In genomic region chr4:104443775-104444174, GRCm38 (mm10) we compare ENCODE assay signal across 21 mouse cellular contexts.
DNase-seq lines count a peak whose midpoint lies in the region; ATAC-seq and TF ChIP-seq lines count a peak whose summit lies in the region.
"Had no signal": no experiment of that assay in that cellular context is flagged by ENCODE, and none has a peak within 500 bp of the region (broad histone marks: within the 10 kb centered on the region; RNA-seq: fewer than 3 reads in every experiment).

No protein-coding gene starts in this region.

- no peak overlapping the region for H3K27ac ChIP-seq in hindbrain, embryonic 11.5 days (ENCODE audit: low read depth, low read length)
- H3K27ac ChIP-seq in hindbrain, embryonic 16.5 days (ENCODE audit: low read depth, low read length), result no peak overlapping the region
- H3K27ac ChIP-seq in cerebellum, adult 2 months (ENCODE audit: insufficient read depth, low read length), result peak overlapping the region; percentile 83
- H3K27ac ChIP-seq: forebrain, embryonic 12.5 days; heart, embryonic 13.5 days; kidney, embryonic 15.5 days; limb, embryonic 15.5 days; stomach, embryonic 15.5 days had no signal

- no peak overlapping the region for H3K4me3 ChIP-seq in hindbrain, embryonic 11.5 days (ENCODE audit: low read depth, low read length)
- no peak overlapping the region for H3K4me3 ChIP-seq in hindbrain, embryonic 16.5 days (ENCODE audit: low read length)
- no peak overlapping the region for H3K4me3 ChIP-seq in cerebellum, adult 2 months (replicated peaks; ENCODE audit: insufficient read depth, low read depth, low read length)
- H3K4me3 ChIP-seq: forebrain, embryonic 12.5 days; heart, embryonic 13.5 days; kidney, embryonic 15.5 days; limb, embryonic 15.5 days; myocyte; stomach, embryonic 15.5 days had no signal

- no peak for TF ChIP-seq POLR2A in cerebellum, adult 2 months (IDR thresholded peaks at IDR 0.05; ENCODE audit: borderline replicate concordance, insufficient read depth, low read length)

- H3K4me2 ChIP-seq in hindbrain, embryonic 11.5 days (replicated peaks; ENCODE audit: low read depth, low read length), result no peak overlapping the region
- no peak overlapping the region for H3K4me2 ChIP-seq in hindbrain, embryonic 16.5 days (ENCODE audit: low read length)
- H3K4me2 ChIP-seq: forebrain, embryonic 12.5 days; heart, embryonic 13.5 days; kidney, embryonic 15.5 days; limb, embryonic 15.5 days; stomach, embryonic 15.5 days had no signal

- H3K4me1 ChIP-seq in hindbrain, embryonic 11.5 days (replicated peaks; ENCODE audit: control insufficient read depth, insufficient read depth, low read length), result no peaks in the 10 kb centered on the region
- peaks cover 10% of the 10 kb centered on the region for H3K4me1 ChIP-seq in hindbrain, embryonic 16.5 days (ENCODE audit: control insufficient read depth, insufficient read depth, low read depth, low read length)
- peaks cover 52% of the 10 kb centered on the region for H3K4me1 ChIP-seq in cerebellum, adult 2 months (ENCODE audit: control insufficient read depth, insufficient read depth, low read length)
- H3K4me1 ChIP-seq: kidney, embryonic 15.5 days; limb, embryonic 15.5 days; stomach, embryonic 15.5 days had no signal

- H3K9me3 ChIP-seq in hindbrain, embryonic 11.5 days (ENCODE audit: control insufficient read depth, low read length), result no peaks in the 10 kb centered on the region
- H3K9me3 ChIP-seq in hindbrain, embryonic 16.5 days (ENCODE audit: control insufficient read depth, low read length), result no peaks in the 10 kb centered on the region
- H3K9me3 ChIP-seq: forebrain, embryonic 12.5 days; heart, embryonic 13.5 days; kidney, embryonic 15.5 days; limb, embryonic 15.5 days; stomach, embryonic 15.5 days had no signal

- peak; percentile 51; the same call in 1 of the 2 replicates for TF ChIP-seq CTCF in cerebellum, adult 2 months (IDR thresholded peaks at IDR 0.05; ENCODE audit: borderline replicate concordance, insufficient read depth, low read depth, low read length)

- 46% methylated on average over 8 of the region's 8 CpGs for WGBS in hindbrain, embryonic 11.5 days
- 45% methylated on average over 8 of the region's 8 CpGs for WGBS in hindbrain, embryonic 16.5 days
- WGBS in cerebellum, adult 2 months, result 4% methylated on average over 8 of the region's 8 CpGs

- H3K9ac ChIP-seq in hindbrain, embryonic 11.5 days (ENCODE audit: low read depth, low read length), result no peak overlapping the region
- no peak overlapping the region for H3K9ac ChIP-seq in hindbrain, embryonic 16.5 days (ENCODE audit: low read depth, low read length)
- H3K9ac ChIP-seq: forebrain, embryonic 12.5 days; heart, embryonic 13.5 days; kidney, embryonic 15.5 days; limb, embryonic 15.5 days; stomach, embryonic 15.5 days had no signal

- peak; percentile 11 for DNase-seq in hindbrain, embryonic 11.5 days (ENCODE audit: low spot score)
- DNase-seq in brain, adult 2 months (ENCODE audit: low read depth, low spot score), result peak; percentile 80
- peak; percentile 75 to 82 for DNase-seq in cerebellum, adult 2 months
- DNase-seq in cerebellum, postnatal 36 days, result peak; percentile 62 to 66
- DNase-seq in liver, result no peak
- no peak for DNase-seq in lung, postnatal 36 days
- no peak for DNase-seq in left cerebral cortex, adult 18-20 months (ENCODE audit: low spot score in 2 of 2)
- DNase-seq: gastrocnemius, postnatal 10 days; heart, adult 11 months; lung, postnatal 10 days; right cerebral cortex, postnatal 25 days; thymus, adult 18-20 months; thymus, postnatal 4 days had no signal

- no peaks in the 10 kb centered on the region for H3K36me3 ChIP-seq in hindbrain, embryonic 11.5 days (ENCODE audit: control insufficient read depth, insufficient read depth, low read length)
- no peaks in the 10 kb centered on the region for H3K36me3 ChIP-seq in hindbrain, embryonic 16.5 days (ENCODE audit: control insufficient read depth, insufficient read depth, low read length)
- H3K36me3 ChIP-seq: forebrain, embryonic 12.5 days; heart, embryonic 13.5 days; kidney, embryonic 15.5 days; limb, embryonic 15.5 days; stomach, embryonic 15.5 days had no signal

- ATAC-seq in hindbrain, embryonic 11.5 days (ENCODE audit: low FRiP score), result no peak
- ATAC-seq in hindbrain, embryonic 16.5 days, result no peak
- ATAC-seq: inflammation-experienced regulatory T-cells, adult 6 months had no signal

- H3K27me3 ChIP-seq in hindbrain, embryonic 11.5 days (ENCODE audit: control insufficient read depth, insufficient read depth, low read length), result no peaks in the 10 kb centered on the region
- no peaks in the 10 kb centered on the region for H3K27me3 ChIP-seq in hindbrain, embryonic 16.5 days (replicated peaks; ENCODE audit: control insufficient read depth, insufficient read depth, low read length)
- no peaks in the 10 kb centered on the region for H3K27me3 ChIP-seq in cerebellum, adult 2 months (ENCODE audit: control insufficient read depth, insufficient read depth, low read length)
- H3K27me3 ChIP-seq: forebrain, embryonic 12.5 days; limb, embryonic 15.5 days; stomach, embryonic 15.5 days had no signal

Comparison
In these comparisons a context has a peak if more than half of its experiments do, and no peak if none do; other contexts are left out.
1. DNase-seq: peak in hindbrain, embryonic 11.5 days (single experiment), brain, adult 2 months (single experiment), cerebellum, adult 2 months (2 of 2) and cerebellum, postnatal 36 days (2 of 2); none in liver (single experiment), lung, postnatal 36 days (single experiment) and left cerebral cortex, adult 18-20 months (0 of 2).